Mouse (Mus musculus) adrenal gland, adult 8-10 months (tissue): ENCODE measurements around the gene S100a9. TPM values are rescaled to one million over a fixed set of nuclear protein-coding genes. Genes with fewer than 3 reads are reported as not detected.

Experiments
- DNase-seq: peaks from one replicate; pipeline ENCODE4 v3.0.0; 2022
- total RNA-seq, 4 experiments: library from RNA; stranded (reverse); gene quantifications; 2 replicates each; pipeline ENCODE4 v1.2.4; 2022

The S100a9 gene
- total RNA-seq, result 1 to 10 TPM in 1 of 4 experiments, under 1 TPM in 1, not detected in 2; 0.55 to 1.2 TPM

- DNase-seq, result no peak
Observed at GRCm38 (mm10) chr3:90695613-90696012, at the start of gene S100a9. S100a9 (minus strand) TSS chr3:90695721.

GRCm38 (mm10) chr3:90726606-90727005 lies 31.1 kb upstream of the S100a9 start, which contains the start of gene Pglyrp4:
Pglyrp4 (plus strand) TSS chr3:90726906.
- no peak for DNase-seq

- DNase-seq, result peak; percentile 68
Observed at GRCm38 (mm10) chr3:90709591-90710460, 14.3 kb upstream of the S100a9 start.

- no peak for DNase-seq
Observed at GRCm38 (mm10) chr3:90708523-90709202, 13.1 kb upstream of the S100a9 start.

GRCm38 (mm10) chr3:90702244-90702643 lies 6.7 kb upstream of the S100a9 start:
- no peak for DNase-seq

GRCm38 (mm10) chr3:90693496-90693895 lies 2.0 kb downstream of the S100a9 start:
- DNase-seq, result no peak

- no peak for DNase-seq
Observed at GRCm38 (mm10) chr3:90686835-90687234, 8.7 kb downstream of the S100a9 start.

- no peak for DNase-seq
Observed at GRCm38 (mm10) chr3:90683929-90684328, 11.6 kb downstream of the S100a9 start.

- DNase-seq, result no peak
Observed at GRCm38 (mm10) chr3:90678656-90679055, 16.9 kb downstream of the S100a9 start.

- DNase-seq, result peak; percentile 24
Observed at GRCm38 (mm10) chr3:90668846-90669245, 26.7 kb downstream of the S100a9 start, which contains the start of gene S100a8. S100a8 (plus strand) TSS chr3:90668978.

- DNase-seq, result no peak
Observed at GRCm38 (mm10) chr3:90664219-90664618, 31.3 kb downstream of the S100a9 start.

GRCm38 (mm10) chr3:90659364-90660044 lies 36.0 kb downstream of the S100a9 start:
- no peak for DNase-seq

- DNase-seq, result no peak
Observed at GRCm38 (mm10) chr3:90657405-90657804, 38.1 kb downstream of the S100a9 start.

GRCm38 (mm10) chr3:90653717-90654116 lies 41.8 kb downstream of the S100a9 start, which contains the start of gene S100a7a:
S100a7a (plus strand) TSS chr3:90654017.
- no peak for DNase-seq

- peak; percentile 29 for DNase-seq
Observed at GRCm38 (mm10) chr3:90652878-90653508, 42.5 kb downstream of the S100a9 start.

- DNase-seq, result no peak
Observed at GRCm38 (mm10) chr3:90649832-90650231, 45.7 kb downstream of the S100a9 start.

GRCm38 (mm10) chr3:90648981-90649380 lies 46.5 kb downstream of the S100a9 start:
- DNase-seq, result no peak

- no peak for DNase-seq
Observed at GRCm38 (mm10) chr3:90647291-90647690, 48.2 kb downstream of the S100a9 start.

- peak; percentile 21 for DNase-seq
Observed at GRCm38 (mm10) chr3:90644220-90644619, 51.3 kb downstream of the S100a9 start.
